Mouse (Mus musculus) heart, adult 2 months (tissue): ENCODE data around the gene Ap5b1.

ENCODE experiments used
- CTCF ChIP-seq: fragments of 200-600 bp; IDR thresholded peaks from 2 replicates; pipeline ENCODE4 v1.8.1; 2022; ENCODE audit warnings: antibody characterized with exemption, mild to moderate bottlenecking, moderate library complexity
- EP300 ChIP-seq: fragments of 200-500 bp; IDR thresholded peaks from 2 replicates; pipeline ENCODE4 v1.6.1; 2011; ENCODE audit warnings: low read depth, low read length, control low read depth; ENCODE audit not compliant: insufficient read depth
- POLR2A ChIP-seq: fragments of 200-500 bp; IDR thresholded peaks from 2 replicates; pipeline ENCODE4 v1.6.1; 2011; ENCODE audit warnings: mild to moderate bottlenecking, low read depth, low read length, control low read depth; ENCODE audit not compliant: insufficient read depth

- TF ChIP-seq POLR2A (no peak), CTCF (no peak), EP300 (no peak)
Observed at GRCm38 (mm10) chr19:5605126-5605525, 37.3 kb downstream of the Ap5b1 start.
